Mouse (Mus musculus) lung, embryonic 15.5 days (tissue): ENCODE results near the gene Spata31d1d. TPM values are rescaled to one million over a fixed set of nuclear protein-coding genes. Genes with fewer than 3 reads are reported as not detected.
"Not testable (repeated sequence)": the region's sequence is repeated elsewhere in the genome, so short reads cannot be mapped to it uniquely, and the experiment has no call there.

Source experiments
- ATAC-seq: fragments of 200-750 bp; cut with Nextera tagmentation; 2 replicates; pipeline ENCODE4 v1.8.0; 2017; ENCODE audit warnings: moderate number of reproducible peaks, borderline replicate concordance; ENCODE audit not compliant: low FRiP score, low TSS enrichment; ENCODE audit errors: extremely low read depth
- H3K27ac ChIP-seq: fragments of 300-500 bp; sonication (generic); 2 replicates; pipeline ENCODE4 v1.5.1; 2015; ENCODE audit warnings: moderate library complexity, mild to moderate bottlenecking, inconsistent platforms
- H3K27me3 ChIP-seq: fragments of 300-500 bp; sonication (generic); 2 replicates; pipeline ENCODE4 v1.6.1; 2015; ENCODE audit warnings: inconsistent platforms
- H3K36me3 ChIP-seq: fragments of 300-500 bp; sonication (generic); 2 replicates; pipeline ENCODE4 v1.6.1; 2015; ENCODE audit warnings: inconsistent platforms
- H3K4me1 ChIP-seq: fragments of 300-500 bp; sonication (generic); 2 replicates; pipeline ENCODE4 v1.6.1; 2015; ENCODE audit warnings: inconsistent platforms
- H3K4me2 ChIP-seq: fragments of 300-500 bp; sonication (generic); 2 replicates; pipeline ENCODE4 v1.6.1; 2015; ENCODE audit warnings: inconsistent platforms, mild to moderate bottlenecking, moderate library complexity
- H3K4me3 ChIP-seq: fragments of 300-500 bp; sonication (generic); 2 replicates; pipeline ENCODE4 v1.5.1; 2015; ENCODE audit warnings: mild to moderate bottlenecking, inconsistent platforms
- H3K9ac ChIP-seq: fragments of 300-500 bp; sonication (generic); 2 replicates; pipeline ENCODE4 v1.6.1; 2015; ENCODE audit warnings: inconsistent platforms
- H3K9me3 ChIP-seq: fragments of 300-500 bp; sonication (generic); 2 replicates; pipeline ENCODE4 v1.6.1; 2016; ENCODE audit warnings: inconsistent platforms
- WGBS: fragments of 180-500 bp; shearing (Covaris S2); methylation state at CpG from one replicate; pipeline ENCODE4 v1.1.7; 2015; 5-methylcytosine and 5-hydroxymethylcytosine counted together
- polyA plus RNA-seq: library from polyadenylated mRNA; unstranded; fragments of >200 nt; fragmentation: Nextera tagmentation; extraction: Ambion mirVana; gene quantifications from 2 replicates; pipeline ENCODE4 v1.2.1, GENCODE M21; 2015

Spata31d1d gene
- not detected in 2 replicates for polyA plus RNA-seq

GRCm38 (mm10) chr13:59731652-59732051, at the start of gene Spata31d1d:
Gene Spata31d1d (minus strand): TSS chr13:59731752.
- Histone ChIP-seq H3K4me3 (no peak within 1 kb of the TSS), H3K4me2 (no peak within 1 kb of the TSS), H3K36me3 (no peaks in the 10 kb centered on the region), H3K9ac (no peak within 1 kb of the TSS), H3K27ac (no peak within 1 kb of the TSS), H3K27me3 (no peaks in the 10 kb centered on the region), H3K9me3 (no peaks in the 10 kb centered on the region), H3K4me1 (no peaks in the 10 kb centered on the region)
- WGBS: 29% methylated on average over 7 of the region's 7 CpGs
- ATAC-seq: no peak

- H3K4me2 ChIP-seq, H3K4me3 ChIP-seq, ATAC-seq, H3K9ac ChIP-seq, H3K9me3 ChIP-seq, H3K4me1 ChIP-seq, H3K27ac ChIP-seq, H3K27me3 ChIP-seq: not testable (repeated sequence)
- WGBS: 86% methylated on average over 1 of the region's 1 CpGs
- H3K36me3 ChIP-seq: peaks cover 91% of the 10 kb centered on the region
These were observed 48.3 kb upstream of the Spata31d1d start for GRCm38 (mm10) chr13:59779744-59780264.

- H3K4me1 ChIP-seq: no peaks in the 10 kb centered on the region
- no peak overlapping the region for H3K27ac ChIP-seq
- no peak overlapping the region for H3K9ac ChIP-seq
- no peak overlapping the region for H3K4me3 ChIP-seq
- H3K9me3 ChIP-seq: no peaks in the 10 kb centered on the region
- ATAC-seq: no peak
- no peak overlapping the region for H3K4me2 ChIP-seq
- 82% methylated on average over 4 of the region's 4 CpGs for WGBS
- H3K36me3 ChIP-seq: peaks cover 86% of the 10 kb centered on the region
- no peaks in the 10 kb centered on the region for H3K27me3 ChIP-seq
These were observed 47.7 kb upstream of the Spata31d1d start for GRCm38 (mm10) chr13:59779213-59779612.

- Histone ChIP-seq H3K36me3 (peaks cover 60% of the 10 kb centered on the region), H3K9ac (no peak overlapping the region), H3K4me3 (no peak overlapping the region), H3K4me1 (peaks cover 15% of the 10 kb centered on the region), H3K9me3 (no peaks in the 10 kb centered on the region), H3K27me3 (no peaks in the 10 kb centered on the region), H3K4me2 (no peak overlapping the region), H3K27ac (peak overlapping the region; percentile 63)
- peak; percentile 43 for ATAC-seq
- WGBS: 54% methylated on average over 3 of the region's 3 CpGs
These were observed 43.6 kb upstream of the Spata31d1d start for GRCm38 (mm10) chr13:59775168-59775567.

GRCm38 (mm10) chr13:59771257-59771656, 39.7 kb upstream of the Spata31d1d start:
- Histone ChIP-seq H3K4me2 (peak overlapping the region; percentile 79; the same call in 1 of the 2 replicates), H3K27ac (peak overlapping the region; percentile 97), H3K4me1 (peaks cover 38% of the 10 kb centered on the region), H3K4me3 (no peak overlapping the region), H3K36me3 (peaks cover 24% of the 10 kb centered on the region), H3K9ac (peak overlapping the region; percentile 29; the same call in 1 of the 2 replicates), H3K9me3 (no peaks in the 10 kb centered on the region), H3K27me3 (no peaks in the 10 kb centered on the region)
- peak; percentile 47 for ATAC-seq
- WGBS: 24% methylated on average over 9 of the region's 9 CpGs

- Histone ChIP-seq H3K4me3 (peak overlapping the region; percentile 81; the same call in 1 of the 2 replicates), H3K4me1 (peaks cover 42% of the 10 kb centered on the region), H3K27ac (peak overlapping the region; percentile 97), H3K27me3 (no peaks in the 10 kb centered on the region), H3K9me3 (no peaks in the 10 kb centered on the region), H3K9ac (peak overlapping the region; percentile 29; the same call in 1 of the 2 replicates), H3K4me2 (peak overlapping the region; percentile 79), H3K36me3 (peaks cover 20% of the 10 kb centered on the region)
- whole genome bisulfite sequencing: 34% methylated on average over 9 of the region's 9 CpGs
- ATAC-seq: no peak
These were observed 39.3 kb upstream of the Spata31d1d start for GRCm38 (mm10) chr13:59770847-59771246.

GRCm38 (mm10) chr13:59770164-59770562, 38.6 kb upstream of the Spata31d1d start:
- Histone ChIP-seq H3K4me1 (peaks cover 44% of the 10 kb centered on the region), H3K4me3 (peak overlapping the region; percentile 81), H3K27ac (peak overlapping the region; percentile 97), H3K27me3 (no peaks in the 10 kb centered on the region), H3K36me3 (peaks cover 16% of the 10 kb centered on the region), H3K9me3 (no peaks in the 10 kb centered on the region), H3K9ac (peak overlapping the region; percentile 59), H3K4me2 (peak overlapping the region; percentile 79)
- WGBS: under 1% methylated on average over 28 of the region's 28 CpGs
- ATAC-seq: peak; percentile 72

- Histone ChIP-seq H3K4me3 (peak within 1 kb of the TSS; percentile 81), H3K4me1 (peaks cover 44% of the 10 kb centered on the region), H3K27ac (peak within 1 kb of the TSS; percentile 97), H3K4me2 (peak within 1 kb of the TSS; percentile 79), H3K9me3 (no peaks in the 10 kb centered on the region), H3K27me3 (no peaks in the 10 kb centered on the region), H3K9ac (peak within 1 kb of the TSS; percentile 73), H3K36me3 (peaks cover 16% of the 10 kb centered on the region)
- ATAC-seq: peak; percentile 96
- under 1% methylated on average over 89 of the region's 91 CpGs for WGBS
These were observed 38.0 kb upstream of the Spata31d1d start, which contains the start of gene Isca1 for GRCm38 (mm10) chr13:59769296-59770163. Gene Isca1 (minus strand): TSS chr13:59769810.

- H3K36me3 ChIP-seq: peaks cover 10% of the 10 kb centered on the region
- no peaks in the 10 kb centered on the region for H3K27me3 ChIP-seq
- peak overlapping the region; percentile 73 for H3K9ac ChIP-seq
- H3K4me3 ChIP-seq: peak overlapping the region; percentile 81
- 17% methylated on average over 13 of the region's 13 CpGs for WGBS
- ATAC-seq: no peak
- no peaks in the 10 kb centered on the region for H3K9me3 ChIP-seq
- peak overlapping the region; percentile 79 for H3K4me2 ChIP-seq
- peaks cover 44% of the 10 kb centered on the region for H3K4me1 ChIP-seq
- no peak overlapping the region for H3K27ac ChIP-seq
These were observed 37.0 kb upstream of the Spata31d1d start for GRCm38 (mm10) chr13:59768531-59768930.

GRCm38 (mm10) chr13:59766786-59767515, 35.4 kb upstream of the Spata31d1d start:
- H3K4me2 ChIP-seq: peak overlapping the region; percentile 79
- H3K4me1 ChIP-seq: peaks cover 42% of the 10 kb centered on the region
- no peaks in the 10 kb centered on the region for H3K9me3 ChIP-seq
- WGBS: 49% methylated on average over 11 of the region's 11 CpGs
- peak overlapping the region; percentile 30 for H3K27ac ChIP-seq
- no peak for ATAC-seq
- H3K36me3 ChIP-seq: peaks cover 10% of the 10 kb centered on the region; the same call in 1 of the 2 replicates
- peak overlapping the region; percentile 6; the same call in 1 of the 2 replicates for H3K4me3 ChIP-seq
- H3K27me3 ChIP-seq: no peaks in the 10 kb centered on the region
- peak overlapping the region; percentile 11; the same call in 1 of the 2 replicates for H3K9ac ChIP-seq

GRCm38 (mm10) chr13:59762791-59763190, 31.2 kb upstream of the Spata31d1d start:
- 82% methylated on average over 7 of the region's 7 CpGs for WGBS
- Histone ChIP-seq H3K36me3 (peaks cover 37% of the 10 kb centered on the region), H3K4me3 (no peak overlapping the region), H3K4me2 (no peak overlapping the region), H3K27me3 (no peaks in the 10 kb centered on the region), H3K4me1 (peaks cover 21% of the 10 kb centered on the region), H3K9ac (no peak overlapping the region), H3K9me3 (no peaks in the 10 kb centered on the region), H3K27ac (no peak overlapping the region)
- no peak for ATAC-seq
